ENCODE assay signal across 29 mouse cellular contexts in genomic region chr11:18992796-18993195, GRCm38 (mm10). TPM values are rescaled to one million over a fixed set of nuclear protein-coding genes. Genes with fewer than 3 reads are reported as not detected.
A peak's percentile ranks its signal among the peaks of the same experiment; 100 is the strongest.
DNase-seq lines count a peak whose midpoint lies in the region; ATAC-seq and TF ChIP-seq lines count a peak whose summit lies in the region.
"Had no signal": no experiment of that assay in that cellular context is flagged by ENCODE, and none has a peak within 500 bp of the region (broad histone marks: within the 10 kb centered on the region; RNA-seq: fewer than 3 reads in every experiment).

No protein-coding gene starts in this region.

- no peak overlapping the region for H3K4me2 ChIP-seq in midbrain, embryonic 12.5 days (replicated peaks)
- H3K4me2 ChIP-seq in midbrain, postnatal 0 days (ENCODE audit: low read depth, low read length, poor library complexity, severe bottlenecking), result no peak overlapping the region
- H3K4me2 ChIP-seq: embryonic facial prominence, embryonic 12.5 days; forebrain, embryonic 12.5 days; heart, embryonic 11.5 days; hindbrain, embryonic 15.5 days; intestine, embryonic 15.5 days; limb, embryonic 12.5 days; liver, embryonic 15.5 days; lung, embryonic 14.5 days had no signal

- intact Hi-C loops in left cerebral cortex, postnatal 36 days (cut with DNase I), result no loop called here

- H3K9ac ChIP-seq in midbrain, embryonic 12.5 days (replicated peaks), result no peak overlapping the region
- no peak overlapping the region for H3K9ac ChIP-seq in midbrain, postnatal 0 days (replicated peaks; ENCODE audit: low read length, poor library complexity, severe bottlenecking)
- H3K9ac ChIP-seq: embryonic facial prominence, embryonic 12.5 days; forebrain, embryonic 12.5 days; hindbrain, embryonic 15.5 days; intestine, embryonic 15.5 days; limb, embryonic 12.5 days; liver, embryonic 15.5 days; lung, embryonic 14.5 days had no signal

- no peaks in the 10 kb centered on the region for H3K27me3 ChIP-seq in heart, embryonic 10.5 days (ENCODE audit: insufficient read depth, poor library complexity, severe bottlenecking)
- peaks cover 6% of the 10 kb centered on the region; the same call in 1 of the 2 replicates for H3K27me3 ChIP-seq in midbrain, embryonic 12.5 days
- H3K27me3 ChIP-seq in midbrain, postnatal 0 days (ENCODE audit: insufficient read depth, low read length), result no peaks in the 10 kb centered on the region
- H3K27me3 ChIP-seq: embryonic facial prominence, embryonic 12.5 days; hindbrain, embryonic 15.5 days; intestine, embryonic 15.5 days; limb, embryonic 12.5 days; liver, embryonic 15.5 days had no signal

- peak overlapping the region; percentile 16; the same call in 1 of the 2 replicates for H3K27ac ChIP-seq in heart, embryonic 10.5 days
- no peak overlapping the region; the same call in 1 of the 2 replicates for H3K27ac ChIP-seq in midbrain, embryonic 12.5 days (replicated peaks)
- no peak overlapping the region for H3K27ac ChIP-seq in midbrain, postnatal 0 days (ENCODE audit: low read depth, low read length)
- H3K27ac ChIP-seq: embryonic facial prominence, embryonic 12.5 days; forebrain, embryonic 12.5 days; intestine, embryonic 15.5 days; kidney, postnatal 0 days; limb, embryonic 12.5 days; liver, embryonic 15.5 days had no signal

- ATAC-seq in midbrain, embryonic 12.5 days (ENCODE audit: low FRiP score, low read depth), result 0 out of 2 replicates have a peak, but pooled peaks have one; percentile 21
- ATAC-seq in midbrain, postnatal 0 days (ENCODE audit: low FRiP score), result no peak
- no peak for ATAC-seq in erythroid progenitor cell, adult 5-6 weeks (replicated peaks; ENCODE audit: low FRiP score, poor library complexity, severe bottlenecking)
- ATAC-seq: intestine, embryonic 15.5 days had no signal

- H3K9me3 ChIP-seq in heart, embryonic 10.5 days, result no peaks in the 10 kb centered on the region
- no peaks in the 10 kb centered on the region for H3K9me3 ChIP-seq in midbrain, embryonic 12.5 days
- H3K9me3 ChIP-seq in midbrain, postnatal 0 days (ENCODE audit: low read length), result no peaks in the 10 kb centered on the region
- H3K9me3 ChIP-seq: embryonic facial prominence, embryonic 12.5 days; forebrain, embryonic 12.5 days; G1E; hindbrain, embryonic 15.5 days; intestine, embryonic 15.5 days; limb, embryonic 12.5 days; liver, embryonic 15.5 days had no signal

- H3K4me3 ChIP-seq in heart, embryonic 10.5 days, result no peak overlapping the region
- no peak overlapping the region for H3K4me3 ChIP-seq in midbrain, embryonic 12.5 days
- no peak overlapping the region for H3K4me3 ChIP-seq in midbrain, postnatal 0 days (ENCODE audit: low read depth, low read length)
- H3K4me3 ChIP-seq: embryonic facial prominence, embryonic 12.5 days; erythroblast, embryonic 14.5 days; forebrain, embryonic 12.5 days; hindbrain, embryonic 15.5 days; intestine, embryonic 15.5 days; limb, embryonic 12.5 days; liver, embryonic 15.5 days had no signal

- no peak for TF ChIP-seq CTCF in midbrain, postnatal 0 days (IDR thresholded peaks at IDR 0.05)

- WGBS in heart, embryonic 10.5 days, result 74% methylated on average over 6 of the region's 6 CpGs
- WGBS in midbrain, embryonic 12.5 days, result 62% methylated on average over 6 of the region's 6 CpGs
- 58% methylated on average over 6 of the region's 6 CpGs for WGBS in midbrain, postnatal 0 days

- H3K4me1 ChIP-seq in heart, embryonic 10.5 days, result peaks cover 18% of the 10 kb centered on the region; the same call in 1 of the 2 replicates
- peaks cover 33% of the 10 kb centered on the region for H3K4me1 ChIP-seq in midbrain, embryonic 12.5 days
- peaks cover 10% of the 10 kb centered on the region for H3K4me1 ChIP-seq in midbrain, postnatal 0 days (ENCODE audit: insufficient read depth, low read length)
- H3K4me1 ChIP-seq: intestine, embryonic 15.5 days; limb, embryonic 12.5 days; liver, embryonic 15.5 days had no signal

- peak; percentile 58 for DNase-seq in heart, embryonic 10.5 days (ENCODE audit: low spot score)
- DNase-seq in heart, adult 18-20 months, result no peak
- no peak for DNase-seq in midbrain, postnatal 0 days (ENCODE audit: low spot score)
- peak; percentile 11 for DNase-seq in neural tube, embryonic 10.5 days (ENCODE audit: extremely low spot score, low spot score)
- DNase-seq in left cerebral cortex, postnatal 36 days (ENCODE audit: low spot score in 2 of 2), result no peak
- DNase-seq: adrenal gland, adult 8-10 months; cerebellum, adult 2 months; cerebellum, postnatal 25 days; gastrocnemius, postnatal 10 days; heart, postnatal 10 days; kidney, adult 2 months; layer of hippocampus, adult 9-11 months; lung, embryonic 14.5 days; lung, postnatal 14 days; right cerebral cortex, adult 18-20 months; spleen, adult 18-20 months; thymus, postnatal 14 days had no signal

- peaks cover 88% of the 10 kb centered on the region for H3K36me3 ChIP-seq in heart, embryonic 10.5 days
- H3K36me3 ChIP-seq in midbrain, embryonic 12.5 days, result peaks cover 28% of the 10 kb centered on the region
- H3K36me3 ChIP-seq in midbrain, postnatal 0 days (ENCODE audit: insufficient read depth, low read length), result no peaks in the 10 kb centered on the region
- H3K36me3 ChIP-seq: G1E had no signal

RNA-seq across cellular contexts. Expression of gene Meis1, which starts 26.0 kb away (rescaled TPM):
- 111 and 139 TPM in 2 replicates for polyA plus RNA-seq in heart, embryonic 10.5 days (2016; fragmentation: Nextera tagmentation; extraction: Ambion mirVana)
- 10 to 100 TPM; 25.0 to 25.2 TPM for total RNA-seq in heart, adult 18-20 months (2021)
- polyA plus RNA-seq in midbrain, embryonic 12.5 days (2016; fragmentation: Nextera tagmentation; extraction: Ambion mirVana), result 40.5 and 44.8 TPM in 2 replicates
- total RNA-seq in midbrain, postnatal 0 days (2014; rRNA removed), result 28.6 and 40.1 TPM in 2 replicates
- polyA plus RNA-seq in midbrain, postnatal 0 days (2015; fragmentation: Nextera tagmentation; extraction: Ambion mirVana), result 16.1 and 18.8 TPM in 2 replicates
- total RNA-seq in left cerebral cortex, postnatal 36 days (2021), result 1 to 10 TPM; 4.6 to 7.0 TPM
- 6.1 and 8.0 TPM in 2 replicates for total RNA-seq in erythroid progenitor cell, adult 5-6 weeks (2015; ENCODE audit: low replicate concordance)
- total RNA-seq in erythroid progenitor cell, adult 5-6 weeks (2017; ENCODE audit: low replicate concordance), result 1.8 and 3.5 TPM in 2 replicates

Comparison
In these comparisons a context has a peak if more than half of its experiments do, and no peak if none do; other contexts are left out.
1. DNase-seq: peak in heart, embryonic 10.5 days (single experiment) and neural tube, embryonic 10.5 days (single experiment); none in heart, adult 18-20 months (0 of 2), midbrain, postnatal 0 days (single experiment) and left cerebral cortex, postnatal 36 days (0 of 2).